Mouse (Mus musculus): ENCODE results near the gene Adh4.
"Not testable (repeated sequence)": the region's sequence is repeated elsewhere in the genome, so short reads cannot be mapped to it uniquely, and the experiment has no call there.

The Adh4 gene

GRCm38 (mm10) chr3:138443465-138443771, 28.2 kb downstream of the Adh4 start:
- no peak for DNase-seq (ENCODE audit: low spot score)

GRCm38 (mm10) chr3:138448077-138448860, 33.0 kb downstream of the Adh4 start:
- DNase-seq (ENCODE audit: low spot score), result no peak

- no peak for DNase-seq (ENCODE audit: low spot score)
Observed at GRCm38 (mm10) chr3:138452169-138452568, 36.9 kb downstream of the Adh4 start.

GRCm38 (mm10) chr3:138454234-138454633, 39.0 kb downstream of the Adh4 start:
- no peak for DNase-seq (ENCODE audit: low spot score)

- DNase-seq (ENCODE audit: low spot score), result no peak
Observed at GRCm38 (mm10) chr3:138454711-138455435, 39.6 kb downstream of the Adh4 start.

- no peak for DNase-seq (ENCODE audit: low spot score)
Observed at GRCm38 (mm10) chr3:138458441-138458840, 43.2 kb downstream of the Adh4 start.

GRCm38 (mm10) chr3:138460260-138460659, 45.0 kb downstream of the Adh4 start:
- no peak for DNase-seq (ENCODE audit: low spot score)

- DNase-seq (ENCODE audit: low spot score), result no peak
Observed at GRCm38 (mm10) chr3:138461832-138462231, 46.6 kb downstream of the Adh4 start.

GRCm38 (mm10) chr3:138463137-138463536, 47.9 kb downstream of the Adh4 start:
- no peak for DNase-seq (ENCODE audit: low spot score)

GRCm38 (mm10) chr3:138463807-138464206, 48.5 kb downstream of the Adh4 start:
- no peak for DNase-seq (ENCODE audit: low spot score)

GRCm38 (mm10) chr3:138464573-138465147, 49.4 kb downstream of the Adh4 start:
- no peak for DNase-seq (ENCODE audit: low spot score)

GRCm38 (mm10) chr3:138466656-138467055, 51.4 kb downstream of the Adh4 start:
- DNase-seq (ENCODE audit: low spot score), result not testable (repeated sequence)

GRCm38 (mm10) chr3:138471066-138471465, 55.8 kb downstream of the Adh4 start:
- no peak for DNase-seq (ENCODE audit: low spot score)

- DNase-seq (ENCODE audit: low spot score), result no peak
Observed at GRCm38 (mm10) chr3:138479489-138479888, 64.2 kb downstream of the Adh4 start.

Data from ovary, postnatal 14 days (tissue).